Mouse (Mus musculus): ENCODE data around the gene Mcm7.

GRCm38 (mm10) chr5:138202086-138202485 is 29.9 kb upstream of the Mcm7 start:
- TF ChIP-seq CTCF (IDR thresholded peaks at IDR 0.05; ENCODE audit: borderline replicate concordance, insufficient read depth, low read length) (no peak), POLR2A (IDR thresholded peaks at IDR 0.05; ENCODE audit: low read depth, low read length) (no peak)
